Mouse (Mus musculus) heart, postnatal 0 days (tissue): Measurements from ENCODE around the gene Cdc14a. TPM values are rescaled to one million over a fixed set of nuclear protein-coding genes. Genes with fewer than 3 reads are reported as not detected.

Source experiments
- ATAC-seq: fragments of 200-750 bp; cut with Nextera tagmentation; 2 replicates; pipeline ENCODE4 v1.8.0; 2017; ENCODE audit warnings: low read depth, moderate number of reproducible peaks, moderate library complexity; ENCODE audit not compliant: insufficient read depth
- DNase-seq: peaks from one replicate; pipeline ENCODE4 v3.0.0-alpha.2; 2016; ENCODE audit warnings: low spot score
- H3K27ac ChIP-seq: fragments of 300-500 bp; sonication (generic); 2 replicates; pipeline ENCODE4 v1.5.1; 2014; ENCODE audit warnings: low read depth, mild to moderate bottlenecking
- H3K27me3 ChIP-seq: fragments of 300-500 bp; sonication (generic); 2 replicates; pipeline ENCODE4 v1.6.1; 2014; ENCODE audit warnings: low read length, mixed read lengths; ENCODE audit not compliant: control insufficient read depth, insufficient read depth
- H3K36me3 ChIP-seq: fragments of 300-500 bp; sonication (generic); replicated peaks from 2 replicates; pipeline ENCODE4 v1.6.1; 2014; ENCODE audit warnings: low read length, mixed read lengths; ENCODE audit not compliant: control insufficient read depth, insufficient read depth
- H3K4me1 ChIP-seq: fragments of 300-500 bp; sonication (generic); 2 replicates; pipeline ENCODE4 v1.6.1; 2014; ENCODE audit warnings: antibody characterized with exemption; ENCODE audit not compliant: control insufficient read depth, insufficient read depth
- H3K4me2 ChIP-seq: fragments of 300-500 bp; sonication (generic); 2 replicates; pipeline ENCODE4 v1.6.1; 2014; ENCODE audit warnings: low read depth, mild to moderate bottlenecking, low read length, moderate library complexity
- H3K4me3 ChIP-seq: fragments of 300-500 bp; sonication (generic); 2 replicates; pipeline ENCODE4 v1.5.1; 2014; ENCODE audit warnings: low read depth, low read length
- H3K9ac ChIP-seq: fragments of 300-500 bp; sonication (generic); replicated peaks from 2 replicates; pipeline ENCODE4 v1.6.1; 2014; ENCODE audit warnings: low read depth, low read length, mixed read lengths
- H3K9me3 ChIP-seq: fragments of 300-500 bp; sonication (generic); replicated peaks from 2 replicates; pipeline ENCODE4 v1.6.1; 2016; ENCODE audit warnings: low read length; ENCODE audit not compliant: control insufficient read depth
- CTCF ChIP-seq: IDR thresholded peaks from 2 replicates; pipeline ENCODE4 v1.5.1; 2016; ENCODE audit warnings: antibody characterized with exemption, control low read depth, low read depth
- EP300 ChIP-seq: IDR thresholded peaks from 2 replicates; pipeline ENCODE4 v1.6.1; 2016; ENCODE audit warnings: antibody characterized with exemption, low read depth
- whole genome bisulfite sequencing: fragments of 180-500 bp; shearing (Covaris S2); extraction: QIAGEN DNeasy Blood & Tissue Kit; methylation state at CpG from one replicate; pipeline ENCODE4 v1.1.7; 2014; 5-methylcytosine and 5-hydroxymethylcytosine counted together
- polyA plus RNA-seq: library from polyadenylated mRNA; unstranded; fragments of >200 nt; fragmentation: Nextera tagmentation; extraction: Ambion mirVana; gene quantifications from 2 replicates; pipeline ENCODE4 v1.2.1, GENCODE M21; 2015
- total RNA-seq: library from RNA; depleted of rRNA; stranded (reverse); fragments of >200 nt; gene quantifications from 2 replicates; pipeline ENCODE4 v1.2.3, GENCODE M21; 2014; ENCODE audit warnings: low replicate concordance

Cdc14a gene
- total and polyA plus RNA-seq, 2 experiments from 2014 or later = 2.5 to 6.1 TPM

DNA sequence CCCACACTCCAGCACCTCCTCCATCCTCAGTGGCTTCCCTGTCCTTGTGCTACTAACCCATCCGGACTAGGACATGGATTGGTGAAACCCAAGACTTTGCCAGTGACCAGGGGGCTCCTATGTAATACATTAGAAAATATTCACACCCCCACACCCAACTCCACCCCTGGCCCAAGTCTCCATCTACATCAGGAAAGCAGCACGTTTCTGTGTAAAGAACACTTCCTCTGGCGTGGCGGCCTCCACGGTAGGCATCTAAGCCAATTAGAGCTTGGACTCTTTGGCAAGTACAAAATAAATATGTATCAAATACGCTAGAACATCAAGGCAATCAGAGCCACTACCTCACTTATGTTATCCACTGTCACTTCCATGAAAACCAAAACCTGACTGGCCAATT lies 90.1 kb downstream of the Cdc14a start:
- Histone ChIP-seq H3K36me3 (no peaks in the 10 kb centered on the region), H3K9ac (no peak overlapping the region), H3K4me1 (no peaks in the 10 kb centered on the region), H3K4me2 (no peak overlapping the region), H3K9me3 (no peaks in the 10 kb centered on the region), H3K4me3 (no peak overlapping the region), H3K27ac (no peak overlapping the region), H3K27me3 (no peaks in the 10 kb centered on the region)
- ATAC-seq = no peak
- DNase-seq = no peak
- TF ChIP-seq CTCF (no peak), EP300 (no peak)
- 84% methylated on average over 6 of the region's 6 CpGs for WGBS

DNA sequence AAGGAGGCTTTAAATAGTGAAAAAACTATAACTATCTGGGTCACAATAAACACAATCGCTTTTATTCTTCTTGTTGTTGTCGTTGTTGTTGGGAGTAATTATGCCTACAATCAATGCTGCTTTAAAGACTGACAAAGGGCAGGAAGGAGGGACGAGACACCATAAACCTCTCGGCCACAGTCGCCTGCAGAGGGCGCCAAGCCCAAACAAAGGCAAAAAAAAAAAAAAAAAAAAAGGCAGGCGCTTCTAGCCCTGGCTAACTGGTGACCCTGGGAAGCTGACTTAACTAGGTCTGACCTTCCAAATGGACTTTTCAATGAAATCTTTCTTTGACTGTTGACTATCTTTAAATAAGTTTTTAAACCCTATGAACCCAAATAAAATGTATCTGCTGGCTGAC lies 90.6 kb downstream of the Cdc14a start:
- H3K9ac ChIP-seq = no peak overlapping the region
- no peaks in the 10 kb centered on the region for H3K36me3 ChIP-seq
- 14% methylated on average over 7 of the region's 7 CpGs for WGBS
- H3K27me3 ChIP-seq = no peaks in the 10 kb centered on the region
- no peaks in the 10 kb centered on the region for H3K9me3 ChIP-seq
- no peak overlapping the region for H3K4me2 ChIP-seq
- H3K4me3 ChIP-seq = no peak overlapping the region
- TF ChIP-seq EP300 (no peak), CTCF (peak; percentile 50)
- no peaks in the 10 kb centered on the region for H3K4me1 ChIP-seq
- H3K27ac ChIP-seq = no peak overlapping the region
- DNase-seq = peak; percentile 30
- ATAC-seq = no peak

DNA sequence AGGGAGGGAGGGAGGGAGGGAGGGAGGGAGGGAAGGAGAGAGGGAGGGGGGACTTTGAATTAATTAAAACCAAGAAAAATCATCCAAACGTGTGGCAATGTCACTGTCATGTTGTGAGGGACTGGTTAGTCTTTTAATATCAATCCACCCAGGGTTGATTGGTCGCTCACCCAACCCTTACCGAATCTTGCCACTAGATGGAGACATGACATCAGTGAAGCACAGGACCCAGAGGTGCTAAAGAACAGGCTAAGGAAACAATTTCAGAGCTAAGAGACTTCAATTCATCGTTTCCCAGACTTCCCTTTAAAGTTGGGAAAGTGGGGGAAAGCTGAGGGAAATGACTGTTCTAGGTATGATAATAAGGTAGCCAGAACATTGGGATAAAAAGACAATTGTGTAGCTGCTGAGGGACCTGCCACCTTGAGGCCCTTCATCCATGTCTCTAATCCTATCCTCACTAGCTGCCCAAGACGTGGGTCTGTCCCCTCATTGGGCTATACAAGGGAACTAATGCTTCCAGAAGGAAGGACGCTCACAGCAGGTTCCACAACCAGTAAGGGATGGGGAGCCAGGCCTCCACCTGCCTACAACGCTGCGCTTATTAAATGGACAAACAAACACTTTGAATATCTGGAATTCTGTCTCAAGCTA lies 91.9 kb downstream of the Cdc14a start:
- TF ChIP-seq CTCF (peak; percentile 90), EP300 (no peak)
- H3K36me3 ChIP-seq = no peaks in the 10 kb centered on the region
- peak; percentile 24 for DNase-seq
- H3K27me3 ChIP-seq = no peaks in the 10 kb centered on the region
- no peak overlapping the region for H3K4me3 ChIP-seq
- no peak overlapping the region for H3K4me2 ChIP-seq
- no peaks in the 10 kb centered on the region for H3K9me3 ChIP-seq
- ATAC-seq = peak; percentile 66; the same call in 1 of the 2 replicates
- H3K9ac ChIP-seq = no peak overlapping the region
- 0 out of 2 replicates have a peak, but pooled peaks cover under 1% of the 10 kb centered on the region for H3K4me1 ChIP-seq
- WGBS = 41% methylated on average over 8 of the region's 8 CpGs
- H3K27ac ChIP-seq = no peak overlapping the region

DNA sequence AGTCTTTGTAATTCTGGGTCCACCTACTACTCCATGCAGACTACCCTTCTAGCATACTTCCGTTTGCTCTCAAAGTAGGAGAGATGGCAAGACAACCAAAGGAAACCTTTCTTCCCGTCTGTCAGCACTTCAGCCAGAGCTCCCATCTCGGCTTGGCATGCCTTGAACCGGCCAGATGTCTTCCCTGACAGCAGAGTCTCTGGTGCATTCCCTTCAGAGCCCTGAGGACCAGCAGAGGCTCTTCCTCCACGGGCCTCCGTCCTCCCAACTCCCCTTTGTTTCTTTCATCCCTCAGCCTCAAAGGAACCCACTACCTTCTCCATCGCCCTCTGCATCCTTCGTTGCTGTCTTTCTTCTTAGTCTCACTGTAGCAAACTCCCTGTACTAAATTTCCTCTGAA lies 93.9 kb downstream of the Cdc14a start:
- DNase-seq (no peak), ATAC-seq (no peak)
- 65% methylated on average over 8 of the region's 8 CpGs for WGBS
- H3K4me2 ChIP-seq = no peak overlapping the region
- H3K36me3 ChIP-seq = no peaks in the 10 kb centered on the region
- no peaks in the 10 kb centered on the region for H3K9me3 ChIP-seq
- TF ChIP-seq CTCF (no peak), EP300 (no peak)
- no peak overlapping the region for H3K27ac ChIP-seq
- H3K4me3 ChIP-seq = no peak overlapping the region
- H3K4me1 ChIP-seq = 0 out of 2 replicates have a peak, but pooled peaks cover 2% of the 10 kb centered on the region
- no peaks in the 10 kb centered on the region for H3K27me3 ChIP-seq
- H3K9ac ChIP-seq = no peak overlapping the region

DNA sequence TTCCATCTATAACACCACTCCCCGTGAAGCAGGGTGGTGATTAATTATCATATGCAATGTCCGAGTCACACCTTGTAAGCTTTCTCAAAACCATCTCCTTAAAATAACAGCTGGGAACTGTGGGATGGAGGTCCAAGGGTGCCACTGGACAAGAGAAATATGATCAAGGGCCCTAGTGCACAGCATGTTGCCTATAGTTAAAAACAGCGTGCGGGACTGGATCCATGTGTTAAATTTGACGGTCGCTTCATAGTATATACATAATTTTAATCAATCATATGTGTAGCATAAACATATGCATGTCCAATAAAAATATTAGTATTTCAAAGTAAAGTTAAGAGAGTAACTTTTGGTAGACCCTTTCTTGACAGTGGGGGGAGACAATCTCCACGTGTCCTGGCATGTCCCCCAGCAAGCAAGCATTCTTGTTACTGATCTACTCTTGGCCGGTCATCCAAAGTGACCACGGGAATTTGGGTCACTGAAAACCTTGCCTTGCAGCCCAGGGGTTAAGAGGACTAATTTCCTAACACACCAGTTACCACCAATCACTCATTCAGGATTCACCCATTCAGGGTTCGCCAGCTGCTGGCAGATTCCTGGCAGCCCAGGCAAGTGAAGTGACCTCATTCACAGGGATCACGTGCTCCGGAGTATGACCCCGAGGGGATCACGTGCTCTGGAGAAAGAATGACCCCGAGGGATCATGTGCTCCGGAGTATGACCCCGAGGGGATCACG lies 94.6 kb downstream of the Cdc14a start:
- 0 out of 2 replicates have a peak, but pooled peaks cover 2% of the 10 kb centered on the region for H3K4me1 ChIP-seq
- no peaks in the 10 kb centered on the region for H3K36me3 ChIP-seq
- 80% methylated on average over 18 of the region's 18 CpGs for WGBS
- no peak overlapping the region for H3K27ac ChIP-seq
- no peak overlapping the region for H3K9ac ChIP-seq
- H3K27me3 ChIP-seq = no peaks in the 10 kb centered on the region
- H3K4me3 ChIP-seq = no peak overlapping the region
- ATAC-seq = no peak
- TF ChIP-seq CTCF = no peak
- no peak for TF ChIP-seq EP300
- DNase-seq = no peak
- no peak overlapping the region for H3K4me2 ChIP-seq
- no peaks in the 10 kb centered on the region for H3K9me3 ChIP-seq
